Comparison of ENCODE assay signal across 8 mouse cellular contexts in the genomic region with DNA sequence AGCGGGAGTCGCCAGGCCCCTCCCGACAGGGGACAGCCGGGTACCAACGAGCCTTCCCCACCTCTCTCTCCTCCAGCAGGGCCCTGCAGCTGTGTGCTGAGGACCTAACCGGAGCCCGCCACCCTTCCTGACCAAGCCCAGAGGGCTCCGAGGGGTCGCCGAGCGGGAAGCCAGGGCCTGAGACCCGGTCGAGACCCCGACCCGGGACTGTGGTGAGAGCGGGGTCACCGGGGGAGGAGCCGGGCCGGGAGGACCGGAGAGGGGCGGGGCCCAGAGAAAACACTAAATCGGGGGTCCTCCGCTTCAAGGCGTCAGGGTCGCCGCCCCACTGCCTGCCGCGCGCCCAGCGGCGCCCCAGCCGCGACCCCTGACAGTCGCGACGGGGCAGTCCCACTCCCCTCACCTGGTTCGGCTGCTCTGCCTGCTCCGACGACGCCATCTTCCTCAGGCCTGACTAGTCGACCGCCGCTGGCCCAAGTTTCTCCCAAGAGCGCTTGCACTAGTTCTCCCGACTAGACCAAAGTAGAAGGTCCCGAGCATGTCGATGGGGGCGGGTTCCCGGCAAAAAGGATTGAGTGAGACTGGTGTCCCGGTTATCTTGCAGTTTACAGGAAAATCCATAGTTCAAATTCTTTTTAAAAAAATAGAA. TPM values are rescaled to one million over a fixed set of nuclear protein-coding genes. Genes with fewer than 3 reads are reported as not detected.
DNase-seq lines count a peak whose midpoint lies in the region; ATAC-seq and TF ChIP-seq lines count a peak whose summit lies in the region.

TSS of gene Pex14 (minus strand) at position 508 of the 649 bp plus-strand sequence.

- no peaks in the 10 kb centered on the region for H3K27me3 ChIP-seq in embryonic facial prominence, embryonic 15.5 days
- no peaks in the 10 kb centered on the region for H3K27me3 ChIP-seq in kidney, embryonic 14.5 days (ENCODE audit: control insufficient read depth, insufficient read depth, low read length)
- no peaks in the 10 kb centered on the region for H3K27me3 ChIP-seq in limb, embryonic 15.5 days

- H3K27ac ChIP-seq in bone marrow, adult 2 months (ENCODE audit: control insufficient read depth, insufficient read depth, low read depth, low read length, poor library complexity) = peak within 1 kb of the TSS; percentile 34; the same call in 1 of the 2 replicates
- H3K27ac ChIP-seq in embryonic facial prominence, embryonic 15.5 days (replicated peaks) = no peak within 1 kb of the TSS; the same call in 1 of the 2 replicates
- H3K27ac ChIP-seq in kidney, embryonic 14.5 days (ENCODE audit: low read depth, low read length) = 0 out of 2 replicates have a peak within 1 kb of the TSS, but pooled peaks have one; percentile 33
- H3K27ac ChIP-seq in limb, embryonic 15.5 days = peak within 1 kb of the TSS; percentile 78

- peaks cover 2% of the 10 kb centered on the region; the same call in 1 of the 2 replicates for H3K4me1 ChIP-seq in bone marrow, adult 2 months (ENCODE audit: control insufficient read depth, insufficient read depth, low read length)
- H3K4me1 ChIP-seq in embryonic facial prominence, embryonic 15.5 days = peaks cover 20% of the 10 kb centered on the region
- peaks cover 11% of the 10 kb centered on the region for H3K4me1 ChIP-seq in kidney, embryonic 14.5 days (ENCODE audit: control insufficient read depth, insufficient read depth, low read length)
- H3K4me1 ChIP-seq in limb, embryonic 15.5 days = peaks cover 17% of the 10 kb centered on the region

- no peak for TF ChIP-seq CTCF in bone marrow, adult 2 months (IDR thresholded peaks at IDR 0.05; ENCODE audit: control insufficient read depth, insufficient read depth, low read length)

- ATAC-seq in embryonic facial prominence, embryonic 15.5 days (ENCODE audit: insufficient number of reproducible peaks, low FRiP score, low TSS enrichment, low read depth) = peak; percentile 79
- peak; percentile 79 for ATAC-seq in kidney, embryonic 14.5 days (ENCODE audit: low FRiP score, low TSS enrichment)
- peak; percentile 79; the same call in 1 of the 2 replicates for ATAC-seq in limb, embryonic 15.5 days (ENCODE audit: insufficient number of reproducible peaks, low FRiP score, low TSS enrichment, low read depth)

- H3K36me3 ChIP-seq in embryonic facial prominence, embryonic 15.5 days = no peaks in the 10 kb centered on the region
- H3K36me3 ChIP-seq in kidney, embryonic 14.5 days (ENCODE audit: control insufficient read depth, insufficient read depth, low read length) = no peaks in the 10 kb centered on the region
- no peaks in the 10 kb centered on the region for H3K36me3 ChIP-seq in limb, embryonic 15.5 days

- peak; percentile 88 for DNase-seq in 416B (ENCODE audit: low read depth)
- peak; percentile 91 for DNase-seq in heart, adult 9 months (ENCODE audit: low spot score in 2 of 2)
- DNase-seq in monocyte, adult 2 months (ENCODE audit: low read depth in 1 of 2, low spot score in 2 of 2) = peak; percentile 42 to 66
- DNase-seq in spleen, postnatal 36 days (ENCODE audit: low spot score in 2 of 2) = peak; percentile 87 to 89

- peak within 1 kb of the TSS; percentile 94 for H3K4me3 ChIP-seq in bone marrow, adult 2 months (replicated peaks; ENCODE audit: control insufficient read depth, low read depth, low read length)
- peak within 1 kb of the TSS; percentile 99 for H3K4me3 ChIP-seq in embryonic facial prominence, embryonic 15.5 days (replicated peaks)
- H3K4me3 ChIP-seq in kidney, embryonic 14.5 days (ENCODE audit: low read length) = peak within 1 kb of the TSS; percentile 71
- H3K4me3 ChIP-seq in limb, embryonic 15.5 days = peak within 1 kb of the TSS; percentile 98

- peak; percentile 64; the same call in 1 of the 2 replicates for TF ChIP-seq POLR2A in bone marrow, adult 2 months (IDR thresholded peaks at IDR 0.05; ENCODE audit: borderline replicate concordance, control insufficient read depth, low read depth, low read length)

- peak within 1 kb of the TSS; percentile 90 for H3K9ac ChIP-seq in embryonic facial prominence, embryonic 15.5 days
- H3K9ac ChIP-seq in kidney, embryonic 14.5 days (ENCODE audit: low read depth, low read length) = peak within 1 kb of the TSS; percentile 83
- H3K9ac ChIP-seq in limb, embryonic 15.5 days = peak within 1 kb of the TSS; percentile 92

- peak within 1 kb of the TSS; percentile 92 for H3K4me2 ChIP-seq in embryonic facial prominence, embryonic 15.5 days (replicated peaks)
- H3K4me2 ChIP-seq in kidney, embryonic 14.5 days (replicated peaks; ENCODE audit: low read depth, low read length) = peak within 1 kb of the TSS; percentile 82
- H3K4me2 ChIP-seq in limb, embryonic 15.5 days = peak within 1 kb of the TSS; percentile 85

- under 1% methylated on average over 46 of the region's 50 CpGs for WGBS in bone marrow, adult 2 months
- 0% methylated on average over 50 of the region's 50 CpGs for WGBS in embryonic facial prominence, embryonic 15.5 days
- under 1% methylated on average over 42 of the region's 50 CpGs for WGBS in kidney, embryonic 14.5 days
- WGBS in limb, embryonic 15.5 days = 0% methylated on average over 50 of the region's 50 CpGs

- H3K9me3 ChIP-seq in embryonic facial prominence, embryonic 15.5 days (replicated peaks) = no peaks in the 10 kb centered on the region
- no peaks in the 10 kb centered on the region for H3K9me3 ChIP-seq in kidney, embryonic 14.5 days (ENCODE audit: control insufficient read depth, low read length)
- H3K9me3 ChIP-seq in limb, embryonic 15.5 days = no peaks in the 10 kb centered on the region

RNA-seq across cellular contexts. Expression of gene Pex14, which starts in this region (rescaled TPM):
- polyA plus RNA-seq in bone marrow, adult 2 months (2011; ENCODE audit: insufficient read depth, insufficient read length, low replicate concordance, missing spikeins) = 5.6 and 12.4 TPM in 2 replicates
- polyA plus RNA-seq in embryonic facial prominence, embryonic 15.5 days (2015; fragmentation: Nextera tagmentation; extraction: Ambion mirVana) = 47.9 and 49.4 TPM in 2 replicates
- 36.9 and 42.4 TPM in 2 replicates for polyA plus RNA-seq in kidney, embryonic 14.5 days (2014; fragmentation: Nextera tagmentation; extraction: Ambion mirVana)
- polyA plus RNA-seq in limb, embryonic 15.5 days (2015; fragmentation: Nextera tagmentation; extraction: Ambion mirVana) = 45.6 and 52.1 TPM in 2 replicates
